Mouse (Mus musculus) left cerebral cortex, adult 6 months (tissue): ENCODE results near the gene Tmem62. TPM values are rescaled to one million over a fixed set of nuclear protein-coding genes. Genes with fewer than 3 reads are reported as not detected.

Source experiments
- long read RNA-seq, 2 experiments: library from polyadenylated mRNA; unstranded; transcript quantifications; one replicate each; pipeline ENCODE4 v2.0.0; 2019 to 2020
- polyA plus RNA-seq: library from polyadenylated mRNA; unstranded; fragments of <200 nt; fragmentation: Nextera tagmentation; gene quantifications from 2 replicates; pipeline ENCODE4 v1.2.3, GENCODE M21; 2021

Tmem62 gene
- polyA plus RNA-seq, result 12.5 and 17.3 TPM in 2 replicates
- long read RNA-seq, experiment 1, transcript Tmem62-201 (14 exons, 2,921 nt), result major isoform, 67 of 107 reads
- long read RNA-seq, experiment 1, partial matches to known transcripts, result 15 of 107 reads
- long read RNA-seq, experiment 1, other reads (novel, unspliced or antisense), result 18 of 107 reads
- long read RNA-seq, experiment 2, transcript Tmem62-201 (14 exons, 2,921 nt), result major isoform, 11 of 19 reads
- long read RNA-seq, experiment 2, partial matches to known transcripts, result 4 of 19 reads
- long read RNA-seq, experiment 2, other reads (novel, unspliced or antisense), result 2 of 19 reads

GRCm38 (mm10) chr2:120976990-120977925 lies at the start of gene Tmem62:
Tmem62 (plus strand) TSS chr2:120977017.

DNA sequence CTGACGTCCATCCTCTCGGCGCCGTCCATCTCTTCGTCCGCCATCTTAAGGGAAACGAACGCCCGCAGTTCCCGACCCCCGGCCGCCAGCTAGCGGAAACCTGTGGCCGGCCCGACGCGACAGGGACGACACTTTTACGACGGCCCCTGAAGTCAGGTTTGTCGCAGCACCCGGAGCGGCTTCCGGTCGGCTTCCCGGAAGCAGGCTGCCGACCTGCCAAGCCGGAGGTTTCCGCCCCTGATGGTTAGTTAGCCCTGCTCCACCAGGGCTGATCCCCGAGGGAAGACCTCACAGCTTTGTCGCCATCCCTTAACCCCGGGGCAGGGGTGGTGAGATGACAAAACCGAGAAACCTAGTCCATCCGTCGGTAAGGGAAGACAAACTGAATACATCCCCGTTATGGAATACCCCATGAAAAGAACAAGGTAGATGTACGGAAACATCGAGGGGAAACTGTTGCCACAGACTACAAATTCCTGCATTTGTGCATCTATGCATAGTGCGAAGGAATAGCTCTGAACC lies 6.2 kb upstream of the Tmem62 start, which contains the start of gene Ubr1:
Ubr1 (minus strand) TSS at position 157 of the 522 bp plus-strand sequence.

DNA sequence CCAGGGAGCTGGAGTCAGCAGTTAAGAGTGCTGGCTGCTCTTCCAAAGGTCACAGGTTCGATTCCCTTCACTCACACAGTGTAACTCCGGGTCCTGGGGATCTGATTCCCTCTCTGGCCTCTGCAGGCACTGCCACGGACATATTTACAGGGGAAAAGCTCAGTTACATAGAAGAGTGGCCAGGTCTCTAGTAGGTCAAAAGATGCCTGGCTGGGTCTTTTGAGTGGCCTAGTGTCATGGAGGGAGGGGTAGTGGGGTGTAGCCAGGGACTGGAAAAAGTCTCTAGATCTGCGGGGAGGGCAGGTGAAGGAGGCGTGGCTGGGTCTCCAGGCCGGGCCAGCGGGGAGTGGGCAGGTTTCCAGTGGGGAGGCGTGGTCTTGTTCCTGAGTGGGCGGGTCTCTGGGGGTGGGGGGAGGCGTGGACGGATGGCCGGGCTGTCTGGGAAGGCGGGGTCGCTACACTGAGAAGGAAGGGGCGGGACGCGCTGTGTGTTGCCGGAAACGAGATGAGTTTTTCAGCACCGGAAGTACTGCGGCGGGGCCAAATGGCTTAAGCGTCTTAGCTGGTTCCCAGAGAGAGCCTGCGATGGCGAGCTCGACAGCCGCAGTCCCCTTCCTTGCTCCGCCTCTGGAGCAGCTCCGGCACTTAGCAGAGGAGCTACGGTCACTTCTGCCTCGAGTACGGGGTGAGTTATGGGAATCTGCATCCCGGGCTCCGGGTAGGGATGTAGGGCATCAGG lies 31.3 kb downstream of the Tmem62 start, which contains the start of gene Ccndbp1:
Ccndbp1 (plus strand) TSS at position 479 of the 739 bp plus-strand sequence.

DNA sequence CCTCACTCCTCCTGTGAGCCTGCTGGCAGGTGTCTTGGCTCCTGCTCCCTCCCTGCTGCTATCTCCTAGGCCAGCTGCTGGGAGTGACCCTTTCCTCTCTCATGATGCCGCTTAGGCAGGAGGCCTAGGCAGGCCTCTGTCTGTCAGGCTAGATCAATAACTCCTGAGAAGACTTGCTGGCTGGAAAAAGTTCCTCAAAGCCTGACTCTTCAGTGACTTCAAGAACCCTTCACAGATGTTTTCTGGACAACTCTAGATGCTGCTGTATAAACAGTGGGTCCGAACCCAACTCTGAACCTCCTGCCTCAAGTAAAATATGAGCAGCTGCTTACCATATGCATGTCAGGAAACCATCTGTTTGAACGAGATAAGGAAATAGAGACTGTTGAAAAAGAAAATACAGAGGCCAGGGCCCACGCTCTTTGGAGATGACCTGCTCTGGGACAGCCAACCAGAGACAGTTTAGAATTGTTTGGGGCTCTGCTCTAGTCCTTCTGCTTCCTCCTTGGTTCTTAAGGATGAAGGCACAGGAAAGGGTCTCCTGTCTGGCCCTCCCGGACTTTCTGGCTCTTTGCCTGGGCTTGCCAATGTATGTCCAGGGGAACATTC lies 60.0 kb downstream of the Tmem62 start, which contains the start of gene Epb42:
Epb42 (minus strand) TSS at position 340 of the 609 bp plus-strand sequence.

Other genes with a start within 250 kb of the Tmem62 start
- gene Cdan1, start 126.9 kb upstream of the Tmem62 start, polyA plus RNA-seq, result 0.78 and 1.6 TPM in 2 replicates
- 7.0 and 10.7 TPM in 2 replicates for gene Ttbk2, start 126.4 kb upstream of the Tmem62 start, polyA plus RNA-seq
- 14.4 and 17.5 TPM in 2 replicates for gene Ubr1, start 6.3 kb upstream of the Tmem62 start, polyA plus RNA-seq
- gene Ccndbp1, start 31.4 kb downstream of the Tmem62 start, polyA plus RNA-seq, result 51.6 and 67.4 TPM in 2 replicates
- not detected in 2 replicates for gene Epb42, start 60.1 kb downstream of the Tmem62 start, polyA plus RNA-seq
- not detected in 2 replicates for gene Tgm5, start 108.8 kb downstream of the Tmem62 start, polyA plus RNA-seq
- gene Tgm7, start 132.8 kb downstream of the Tmem62 start, polyA plus RNA-seq, result not detected in 2 replicates
- gene Adal, start 163.4 kb downstream of the Tmem62 start, polyA plus RNA-seq, result 9.8 and 13.2 TPM in 2 replicates
- gene Lcmt2, start 163.6 kb downstream of the Tmem62 start, polyA plus RNA-seq, result 5.2 and 9.5 TPM in 2 replicates
- 10.3 and 12.6 TPM in 2 replicates for gene Tubgcp4, start 193.6 kb downstream of the Tmem62 start, polyA plus RNA-seq
- gene Zscan29, start 194.1 kb downstream of the Tmem62 start, polyA plus RNA-seq, result 2.0 and 2.3 TPM in 2 replicates